1 mouse cellular context compared by ENCODE assay signal in the genomic region with DNA sequence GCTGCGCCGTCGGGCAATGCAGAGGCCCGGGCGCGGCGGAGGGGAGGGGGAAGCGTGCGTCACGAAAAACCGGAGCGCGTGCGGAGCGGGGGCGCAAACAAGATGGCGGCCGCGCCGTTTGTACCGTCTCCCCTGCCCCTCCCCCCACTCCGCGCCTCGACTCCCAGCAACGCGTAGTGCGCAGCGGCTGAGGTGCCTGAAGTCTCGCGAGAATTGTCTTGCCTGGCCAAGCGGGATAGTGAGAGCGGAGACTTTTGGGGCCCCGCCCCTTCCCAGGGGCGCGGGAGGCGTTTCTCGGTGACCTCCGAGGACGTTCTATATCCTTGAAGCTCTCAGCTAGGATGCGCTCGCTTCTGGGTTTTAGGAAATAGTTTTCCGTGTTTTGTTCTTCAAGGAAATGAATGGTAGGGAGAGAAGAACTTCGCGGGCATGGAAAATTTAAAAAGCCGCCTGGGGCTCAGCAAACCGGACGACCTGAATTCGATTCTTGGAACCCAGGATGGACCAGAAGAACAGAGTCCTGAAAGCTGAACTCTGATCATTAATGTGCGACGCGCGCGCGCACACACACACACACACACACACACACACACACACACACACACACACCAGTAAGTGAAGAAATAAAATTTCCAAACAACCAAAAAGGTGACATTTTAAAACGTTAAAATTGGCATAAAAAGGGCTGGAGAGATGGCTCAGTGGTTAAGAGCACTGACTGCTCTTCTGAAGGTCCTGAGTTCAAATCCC.
TF ChIP-seq lines count a peak whose summit lies in the region.

No protein-coding gene starts in this region.

TF ChIP-seq in MEL, 35 proteins besides CTCF, POLR2A, EP300 and RAD21 (continued from another document):
- no peak for TF ChIP-seq MYC (IDR thresholded peaks at IDR 0.05; ENCODE audit: low read depth, low read length)
- TF ChIP-seq ETS1 (IDR thresholded peaks at IDR 0.05; ENCODE audit: low read depth, low read length): peak; percentile 32; the same call in 1 of the 2 replicates
- no peak for TF ChIP-seq UBTF (IDR thresholded peaks at IDR 0.05; ENCODE audit: borderline replicate concordance, insufficient read depth, low read depth, low read length)
- peak; percentile 70 for TF ChIP-seq NRF1 (IDR thresholded peaks at IDR 0.05; ENCODE audit: insufficient read depth, low read depth, low read length, poor library complexity, severe bottlenecking)
- TF ChIP-seq MAX (IDR thresholded peaks at IDR 0.05; ENCODE audit: low read length): peak; percentile 38; the same call in 1 of the 2 replicates
- no peak for TF ChIP-seq GATA1 (IDR thresholded peaks at IDR 0.05; ENCODE audit: low read depth, low read length)
- TF ChIP-seq RCOR1 (IDR thresholded peaks at IDR 0.05; ENCODE audit: low read depth, low read length): no peak
- no peak for TF ChIP-seq POLR2AphosphoS5 (IDR thresholded peaks at IDR 0.05; ENCODE audit: borderline replicate concordance, low read depth, low read length)
- no peak for TF ChIP-seq ELF1 (IDR thresholded peaks at IDR 0.05; ENCODE audit: low read depth, low read length)
- TF ChIP-seq E2F4 (IDR thresholded peaks at IDR 0.05; ENCODE audit: borderline replicate concordance, low read depth, low read length): no peak
- no peak for TF ChIP-seq TAL1 (IDR thresholded peaks at IDR 0.05; ENCODE audit: low read length)
- TF ChIP-seq POLR2AphosphoS2 (IDR thresholded peaks at IDR 0.05; ENCODE audit: low read length): peak; percentile 93; the same call in 1 of the 2 replicates
- TF ChIP-seq ZMIZ1 (IDR thresholded peaks at IDR 0.05; ENCODE audit: low read depth, low read length): peak; percentile 77; the same call in 1 of the 2 replicates
- TF ChIP-seq TCF12 (IDR thresholded peaks at IDR 0.05; ENCODE audit: low read depth, low read length): no peak; the same call in 1 of the 2 replicates
- TF ChIP-seq MEF2A (IDR thresholded peaks at IDR 0.05; ENCODE audit: extremely low read depth, insufficient replicate concordance, low read depth, low read length, poor library complexity, severe bottlenecking): no peak
- TF ChIP-seq SMC3 (IDR thresholded peaks at IDR 0.05; ENCODE audit: low read depth, low read length): no peak
- no peak for TF ChIP-seq USF2 (IDR thresholded peaks at IDR 0.05; ENCODE audit: borderline replicate concordance in 1 of 2, insufficient read depth in 1 of 2, low read depth in 1 of 2, low read length in 2 of 2)
